Mouse (Mus musculus) stomach, postnatal 0 days (tissue): ENCODE results near the gene Rcan2.

ENCODE experiments used
- CTCF ChIP-seq: IDR thresholded peaks from 2 replicates; pipeline ENCODE4 v1.5.1; 2016; ENCODE audit warnings: antibody characterized with exemption, low read depth, mild to moderate bottlenecking, moderate library complexity
- EP300 ChIP-seq: optimal IDR thresholded peaks from 2 replicates; pipeline ENCODE3; 2016; ENCODE audit warnings: antibody characterized with exemption

GRCm38 (mm10) chr17:43934056-43934455, 132.9 kb downstream of the Rcan2 start:
- TF ChIP-seq CTCF, result no peak
- no peak for TF ChIP-seq EP300
